Mouse (Mus musculus): Measurements from ENCODE around the gene Xpa. TPM values are rescaled to one million over a fixed set of nuclear protein-coding genes. Genes with fewer than 3 reads are reported as not detected.

Xpa gene
- total and polyA plus RNA-seq, 2 experiments from 2014 or later = 13.2 to 35.5 TPM

GRCm38 (mm10) chr4:46185423-46185822 lies 10.7 kb downstream of the Xpa start:
- Histone ChIP-seq H3K9me3 (ENCODE audit: low read length) (no peaks in the 10 kb centered on the region), H3K9ac (replicated peaks; ENCODE audit: low read length, poor library complexity, severe bottlenecking) (no peak overlapping the region), H3K4me2 (ENCODE audit: low read depth, low read length, poor library complexity, severe bottlenecking) (no peak overlapping the region), H3K36me3 (ENCODE audit: insufficient read depth, low read length) (peaks cover 50% of the 10 kb centered on the region), H3K4me3 (ENCODE audit: low read depth, low read length) (no peak overlapping the region), H3K27ac (ENCODE audit: low read depth, low read length) (no peak overlapping the region), H3K27me3 (ENCODE audit: insufficient read depth, low read length) (no peaks in the 10 kb centered on the region), H3K4me1 (ENCODE audit: insufficient read depth, low read length) (no peaks in the 10 kb centered on the region)
- WGBS = 82% methylated on average over 8 of the region's 8 CpGs
- DNase-seq (ENCODE audit: low spot score) (no peak), ATAC-seq (ENCODE audit: low FRiP score) (no peak)
- TF ChIP-seq CTCF (IDR thresholded peaks at IDR 0.05) = no peak

GRCm38 (mm10) chr4:46182181-46182580 lies 13.9 kb downstream of the Xpa start:
- Histone ChIP-seq H3K9me3 (ENCODE audit: low read length) (no peaks in the 10 kb centered on the region), H3K27me3 (ENCODE audit: insufficient read depth, low read length) (no peaks in the 10 kb centered on the region), H3K36me3 (ENCODE audit: insufficient read depth, low read length) (peaks cover 59% of the 10 kb centered on the region), H3K4me2 (ENCODE audit: low read depth, low read length, poor library complexity, severe bottlenecking) (no peak overlapping the region), H3K4me3 (ENCODE audit: low read depth, low read length) (no peak overlapping the region), H3K9ac (replicated peaks; ENCODE audit: low read length, poor library complexity, severe bottlenecking) (no peak overlapping the region), H3K4me1 (ENCODE audit: insufficient read depth, low read length) (no peaks in the 10 kb centered on the region), H3K27ac (ENCODE audit: low read depth, low read length) (no peak overlapping the region)
- ATAC-seq (ENCODE audit: low FRiP score) (no peak), DNase-seq (ENCODE audit: low spot score) (no peak)
- 91% methylated on average over 7 of the region's 7 CpGs for WGBS
- TF ChIP-seq CTCF (IDR thresholded peaks at IDR 0.05) = no peak

DNA sequence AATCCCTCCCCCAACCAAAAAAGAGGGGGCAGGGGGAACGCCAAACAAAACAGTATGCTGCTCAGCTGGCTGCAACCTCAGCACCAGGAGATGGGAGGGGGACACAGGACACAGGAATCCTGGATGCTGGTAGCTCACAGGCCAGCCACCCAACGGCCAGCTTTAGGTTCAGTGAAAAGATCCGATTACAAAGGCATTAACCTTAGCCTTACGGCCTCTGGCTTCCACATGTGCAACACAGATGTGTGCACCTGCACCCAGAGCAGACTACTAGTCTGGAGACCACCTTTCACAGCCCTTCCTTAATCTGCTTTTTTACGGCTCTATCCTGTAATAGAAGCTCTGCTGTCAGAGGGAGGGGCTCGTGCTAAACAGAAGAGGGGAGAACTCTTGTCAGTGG lies 14.9 kb downstream of the Xpa start:
- 76% methylated on average over 6 of the region's 6 CpGs for WGBS
- Histone ChIP-seq H3K4me3 (ENCODE audit: low read depth, low read length) (no peak overlapping the region), H3K9me3 (ENCODE audit: low read length) (no peaks in the 10 kb centered on the region), H3K9ac (replicated peaks; ENCODE audit: low read length, poor library complexity, severe bottlenecking) (no peak overlapping the region), H3K27ac (ENCODE audit: low read depth, low read length) (no peak overlapping the region), H3K36me3 (ENCODE audit: insufficient read depth, low read length) (peaks cover 61% of the 10 kb centered on the region), H3K27me3 (ENCODE audit: insufficient read depth, low read length) (no peaks in the 10 kb centered on the region), H3K4me2 (ENCODE audit: low read depth, low read length, poor library complexity, severe bottlenecking) (no peak overlapping the region), H3K4me1 (ENCODE audit: insufficient read depth, low read length) (no peaks in the 10 kb centered on the region)
- no peak for TF ChIP-seq CTCF (IDR thresholded peaks at IDR 0.05)
- no peak for ATAC-seq (ENCODE audit: low FRiP score)
- no peak for DNase-seq (ENCODE audit: low spot score)

GRCm38 (mm10) chr4:46177496-46177895 lies 18.6 kb downstream of the Xpa start:
- Histone ChIP-seq H3K27me3 (ENCODE audit: insufficient read depth, low read length) (no peaks in the 10 kb centered on the region), H3K9me3 (ENCODE audit: low read length) (no peaks in the 10 kb centered on the region), H3K27ac (ENCODE audit: low read depth, low read length) (no peak overlapping the region), H3K4me2 (ENCODE audit: low read depth, low read length, poor library complexity, severe bottlenecking) (no peak overlapping the region), H3K4me3 (ENCODE audit: low read depth, low read length) (no peak overlapping the region), H3K4me1 (ENCODE audit: insufficient read depth, low read length) (no peaks in the 10 kb centered on the region), H3K36me3 (ENCODE audit: insufficient read depth, low read length) (peaks cover 60% of the 10 kb centered on the region), H3K9ac (replicated peaks; ENCODE audit: low read length, poor library complexity, severe bottlenecking) (no peak overlapping the region)
- peak; percentile 18; the same call in 1 of the 2 replicates for TF ChIP-seq CTCF (IDR thresholded peaks at IDR 0.05)
- ATAC-seq (ENCODE audit: low FRiP score) (no peak), DNase-seq (ENCODE audit: low spot score) (no peak)
- 90% methylated on average over 7 of the region's 7 CpGs for WGBS

DNA sequence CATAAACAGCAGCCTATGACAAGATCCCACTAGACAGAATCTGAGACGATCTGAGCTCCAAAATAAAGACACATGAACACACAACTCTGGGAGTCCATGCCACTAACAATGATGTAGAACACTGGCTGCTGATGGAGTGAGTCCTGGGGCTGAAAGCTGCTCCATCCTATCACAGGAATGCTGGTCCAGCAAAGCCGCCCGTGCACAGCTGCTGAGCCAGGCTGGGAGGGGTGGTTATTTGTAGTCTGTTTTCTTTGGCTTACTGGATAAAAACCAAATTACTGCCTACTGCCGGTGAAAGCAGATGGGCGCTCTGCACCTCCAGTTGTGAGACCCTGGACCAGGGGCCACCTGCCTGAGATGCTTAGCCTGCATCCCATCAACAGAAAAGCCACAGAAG lies 19.1 kb downstream of the Xpa start:
- Histone ChIP-seq H3K4me2 (ENCODE audit: low read depth, low read length, poor library complexity, severe bottlenecking) (no peak overlapping the region), H3K9me3 (ENCODE audit: low read length) (no peaks in the 10 kb centered on the region), H3K27ac (ENCODE audit: low read depth, low read length) (no peak overlapping the region), H3K4me1 (ENCODE audit: insufficient read depth, low read length) (no peaks in the 10 kb centered on the region), H3K4me3 (ENCODE audit: low read depth, low read length) (no peak overlapping the region), H3K27me3 (ENCODE audit: insufficient read depth, low read length) (no peaks in the 10 kb centered on the region), H3K9ac (replicated peaks; ENCODE audit: low read length, poor library complexity, severe bottlenecking) (no peak overlapping the region), H3K36me3 (ENCODE audit: insufficient read depth, low read length) (peaks cover 58% of the 10 kb centered on the region)
- WGBS = 83% methylated on average over 5 of the region's 5 CpGs
- ATAC-seq (ENCODE audit: low FRiP score) (no peak), DNase-seq (ENCODE audit: low spot score) (no peak)
- TF ChIP-seq CTCF (IDR thresholded peaks at IDR 0.05) = no peak

- Histone ChIP-seq H3K36me3 (ENCODE audit: insufficient read depth, low read length) (peaks cover 61% of the 10 kb centered on the region), H3K27me3 (ENCODE audit: insufficient read depth, low read length) (no peaks in the 10 kb centered on the region), H3K4me1 (ENCODE audit: insufficient read depth, low read length) (no peaks in the 10 kb centered on the region), H3K4me2 (ENCODE audit: low read depth, low read length, poor library complexity, severe bottlenecking) (no peak overlapping the region), H3K4me3 (ENCODE audit: low read depth, low read length) (no peak overlapping the region), H3K27ac (ENCODE audit: low read depth, low read length) (no peak overlapping the region), H3K9me3 (ENCODE audit: low read length) (no peaks in the 10 kb centered on the region), H3K9ac (replicated peaks; ENCODE audit: low read length, poor library complexity, severe bottlenecking) (no peak overlapping the region)
- TF ChIP-seq CTCF (IDR thresholded peaks at IDR 0.05) = peak; percentile 55
- DNase-seq (ENCODE audit: low spot score) (no peak), ATAC-seq (ENCODE audit: low FRiP score) (no peak)
- 76% methylated on average over 4 of the region's 4 CpGs for WGBS
Measured at GRCm38 (mm10) chr4:46176313-46176712, 19.8 kb downstream of the Xpa start.
